Mouse (Mus musculus): ENCODE data around the gene Kcnh6. TPM values are rescaled to one million over a fixed set of nuclear protein-coding genes. Genes with fewer than 3 reads are reported as not detected.

The Kcnh6 gene
- polyA plus RNA-seq, 1 experiment from 2014 or later = 0.33 TPM

- H3K27ac ChIP-seq (replicated peaks) = no peak overlapping the region
- H3K4me1 ChIP-seq = no peaks in the 10 kb centered on the region
- DNase-seq (ENCODE audit: low spot score) = peak; percentile 74
- WGBS = 8% methylated on average over 4 of the region's 4 CpGs
- H3K9me3 ChIP-seq (replicated peaks) = no peaks in the 10 kb centered on the region
- H3K4me3 ChIP-seq = no peak overlapping the region
- H3K27me3 ChIP-seq (ENCODE audit: low read depth, poor library complexity, severe bottlenecking) = no peaks in the 10 kb centered on the region
- H3K36me3 ChIP-seq = peaks cover 26% of the 10 kb centered on the region
These were observed 68.4 kb downstream of the Kcnh6 start for GRCm38 (mm10) chr11:106076321-106076720.

Other genes starting within 250 kb of the Kcnh6 start
- gene Cyb561, start 54.8 kb upstream of the Kcnh6 start, polyA plus RNA-seq (2016; fragmentation: Nextera tagmentation; extraction: Ambion mirVana) = 12.1 and 12.3 TPM in 2 replicates
- gene Ace, start 40.2 kb upstream of the Kcnh6 start, polyA plus RNA-seq (2016; fragmentation: Nextera tagmentation; extraction: Ambion mirVana) = 0.75 and 0.85 TPM in 2 replicates
- gene Ace3, start 13.4 kb upstream of the Kcnh6 start, polyA plus RNA-seq (2016; fragmentation: Nextera tagmentation; extraction: Ambion mirVana) = not detected in 2 replicates
- gene Dcaf7, start 28.7 kb downstream of the Kcnh6 start, polyA plus RNA-seq (2016; fragmentation: Nextera tagmentation; extraction: Ambion mirVana) = 76.8 and 98.1 TPM in 2 replicates
- gene Taco1, start 57.9 kb downstream of the Kcnh6 start, polyA plus RNA-seq (2016; fragmentation: Nextera tagmentation; extraction: Ambion mirVana) = 13.7 and 14.1 TPM in 2 replicates
- 20.6 and 21.9 TPM in 2 replicates for gene Map3k3, start 76.5 kb downstream of the Kcnh6 start, polyA plus RNA-seq (2016; fragmentation: Nextera tagmentation; extraction: Ambion mirVana)
- 0.57 TPM in 1 of 2 replicates, not detected in the other for gene Gm10840, start 152.7 kb downstream of the Kcnh6 start, polyA plus RNA-seq (2016; fragmentation: Nextera tagmentation; extraction: Ambion mirVana)
- gene Limd2, start 152.7 kb downstream of the Kcnh6 start, polyA plus RNA-seq (2016; fragmentation: Nextera tagmentation; extraction: Ambion mirVana) = 364 and 366 TPM in 2 replicates
- gene Strada, start 194.0 kb downstream of the Kcnh6 start, polyA plus RNA-seq (2016; fragmentation: Nextera tagmentation; extraction: Ambion mirVana) = 41.8 and 42.4 TPM in 2 replicates
- 69.9 and 74.0 TPM in 2 replicates for gene Ccdc47, start 208.2 kb downstream of the Kcnh6 start, polyA plus RNA-seq (2016; fragmentation: Nextera tagmentation; extraction: Ambion mirVana)
- gene Ddx42, start 208.8 kb downstream of the Kcnh6 start, polyA plus RNA-seq (2016; fragmentation: Nextera tagmentation; extraction: Ambion mirVana) = 100 and 112 TPM in 2 replicates
- gene Ftsj3, start 248.0 kb downstream of the Kcnh6 start, polyA plus RNA-seq (2016; fragmentation: Nextera tagmentation; extraction: Ambion mirVana) = 78.1 and 83.8 TPM in 2 replicates
- 408 and 433 TPM in 2 replicates for gene Psmc5, start 248.0 kb downstream of the Kcnh6 start, polyA plus RNA-seq (2016; fragmentation: Nextera tagmentation; extraction: Ambion mirVana)

Measured in midbrain, embryonic 10.5 days (tissue).